Mouse (Mus musculus) embryonic facial prominence, embryonic 13.5 days (tissue): ENCODE results near the gene Decr2. TPM values are rescaled to one million over a fixed set of nuclear protein-coding genes. Genes with fewer than 3 reads are reported as not detected.
"Not testable (repeated sequence)": the region's sequence is repeated elsewhere in the genome, so short reads cannot be mapped to it uniquely, and the experiment has no call there.

Experiments used
- ATAC-seq: fragments of 200-750 bp; cut with Nextera tagmentation; 2 replicates; pipeline ENCODE4 v1.8.0; 2017; ENCODE audit warnings: low read depth; ENCODE audit not compliant: insufficient number of reproducible peaks, insufficient read depth, low FRiP score, low TSS enrichment
- H3K27ac ChIP-seq: fragments of 300-500 bp; sonication (generic); 2 replicates; pipeline ENCODE4 v1.5.1; 2015; ENCODE audit warnings: moderate library complexity, mild to moderate bottlenecking, inconsistent platforms
- H3K27me3 ChIP-seq: fragments of 300-500 bp; sonication (generic); 2 replicates; pipeline ENCODE4 v1.6.1; 2015; ENCODE audit warnings: mild to moderate bottlenecking, inconsistent platforms
- H3K36me3 ChIP-seq: fragments of 300-500 bp; sonication (generic); 2 replicates; pipeline ENCODE4 v1.6.1; 2015; ENCODE audit warnings: mild to moderate bottlenecking, inconsistent platforms
- H3K4me1 ChIP-seq: fragments of 300-500 bp; sonication (generic); 2 replicates; pipeline ENCODE4 v1.6.1; 2015; ENCODE audit warnings: inconsistent platforms
- H3K4me2 ChIP-seq: fragments of 300-500 bp; sonication (generic); 2 replicates; pipeline ENCODE4 v1.6.1; 2015; ENCODE audit warnings: moderate library complexity, mild to moderate bottlenecking, inconsistent platforms
- H3K4me3 ChIP-seq: fragments of 300-500 bp; sonication (generic); 2 replicates; pipeline ENCODE4 v1.5.1; 2015; ENCODE audit warnings: mild to moderate bottlenecking, inconsistent platforms
- H3K9ac ChIP-seq: fragments of 300-500 bp; sonication (generic); 2 replicates; pipeline ENCODE4 v1.6.1; 2015; ENCODE audit warnings: mild to moderate bottlenecking, inconsistent platforms
- H3K9me3 ChIP-seq: fragments of 300-500 bp; sonication (generic); 2 replicates; pipeline ENCODE4 v1.6.1; 2016; ENCODE audit warnings: inconsistent platforms
- WGBS: fragments of 180-500 bp; shearing (Covaris S2); methylation state at CpG from one replicate; pipeline ENCODE4 v1.1.7; 2015; ENCODE audit warnings: mixed read lengths; 5-methylcytosine and 5-hydroxymethylcytosine counted together
- polyA plus RNA-seq: library from polyadenylated mRNA; unstranded; fragments of >200 nt; fragmentation: Nextera tagmentation; extraction: Ambion mirVana; gene quantifications from 2 replicates; pipeline ENCODE4 v1.2.1, GENCODE M21; 2015

The Decr2 gene
- polyA plus RNA-seq, 1 experiment from 2014 or later, result 44.9 TPM

DNA sequence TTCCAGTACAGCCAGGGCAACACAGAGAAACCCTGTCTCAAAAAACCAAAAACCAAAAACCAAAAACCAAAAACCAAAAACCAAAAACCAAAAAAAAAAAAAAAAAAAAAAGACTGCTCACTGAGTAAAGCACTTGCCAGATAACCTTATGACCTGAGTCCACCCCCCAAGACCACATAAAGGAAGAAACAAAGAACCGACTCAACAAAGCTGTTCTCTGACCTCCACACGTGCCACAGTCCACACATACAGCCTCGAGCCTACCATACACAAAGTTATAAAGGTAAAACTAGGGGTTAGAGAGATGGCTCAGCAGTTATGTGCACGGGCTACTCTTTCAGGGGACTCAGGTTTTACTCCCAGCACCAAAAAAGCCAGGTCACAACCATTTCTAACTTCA, 37.4 kb downstream of the Decr2 start:
- H3K9ac ChIP-seq, result no peak overlapping the region
- 92% methylated on average over 4 of the region's 4 CpGs for WGBS
- no peak overlapping the region for H3K4me3 ChIP-seq
- H3K27me3 ChIP-seq, result no peaks in the 10 kb centered on the region
- peaks cover 7% of the 10 kb centered on the region for H3K4me1 ChIP-seq
- no peak overlapping the region for H3K27ac ChIP-seq
- peaks cover 37% of the 10 kb centered on the region for H3K36me3 ChIP-seq
- H3K9me3 ChIP-seq, result no peaks in the 10 kb centered on the region
- ATAC-seq, result no peak
- H3K4me2 ChIP-seq, result no peak overlapping the region

DNA sequence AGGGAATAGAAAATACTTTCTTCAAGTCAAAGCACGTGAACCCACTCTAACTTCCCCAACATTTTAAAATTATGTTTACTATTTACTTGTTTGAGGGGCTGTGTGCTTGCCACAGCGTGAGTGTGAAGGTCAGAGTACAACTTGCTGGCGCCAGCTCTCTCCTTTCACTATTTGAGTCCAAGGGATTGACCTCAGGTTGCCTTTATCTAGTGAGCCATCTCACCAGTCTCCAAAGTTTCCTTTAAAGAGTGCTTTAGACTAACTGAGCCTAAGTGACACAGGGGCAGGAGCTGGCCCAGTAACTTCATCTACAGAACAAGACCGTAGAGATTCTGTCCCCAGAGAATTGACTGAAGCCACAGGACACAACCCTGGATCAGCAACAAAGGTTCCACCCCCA, 38.1 kb downstream of the Decr2 start:
- WGBS, result 85% methylated on average over 4 of the region's 4 CpGs
- ATAC-seq, result no peak
- H3K4me1 ChIP-seq, result peaks cover 7% of the 10 kb centered on the region
- no peak overlapping the region for H3K27ac ChIP-seq
- H3K4me2 ChIP-seq, result no peak overlapping the region
- H3K9ac ChIP-seq, result no peak overlapping the region
- no peak overlapping the region for H3K4me3 ChIP-seq
- peaks cover 30% of the 10 kb centered on the region for H3K36me3 ChIP-seq
- H3K27me3 ChIP-seq, result no peaks in the 10 kb centered on the region
- H3K9me3 ChIP-seq, result no peaks in the 10 kb centered on the region

DNA sequence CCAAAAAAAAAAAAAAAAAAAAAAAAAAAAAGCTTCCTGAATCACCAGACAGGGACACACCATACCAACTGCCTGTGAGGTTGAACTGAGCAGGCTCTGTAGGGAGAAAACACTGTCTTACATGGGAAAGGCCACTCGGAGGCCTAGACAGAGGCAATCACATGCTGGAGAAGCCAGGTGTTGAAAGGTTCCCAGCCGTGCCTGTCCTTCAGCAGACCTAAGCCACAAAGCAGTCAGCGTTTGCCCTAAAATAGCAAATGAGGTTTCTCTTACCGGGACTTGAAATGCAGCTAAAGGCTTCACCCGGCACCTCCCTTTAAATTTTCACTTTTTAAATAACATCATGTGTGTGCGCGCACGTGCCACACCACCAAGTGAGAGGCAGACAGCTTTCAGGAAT, 42.0 kb downstream of the Decr2 start:
- peaks cover 5% of the 10 kb centered on the region; the same call in 1 of the 2 replicates for H3K4me1 ChIP-seq
- 91% methylated on average over 8 of the region's 8 CpGs for WGBS
- H3K4me2 ChIP-seq, result no peak overlapping the region
- H3K9me3 ChIP-seq, result no peaks in the 10 kb centered on the region
- 0 out of 2 replicates have a peak, but pooled peaks cover 7% of the 10 kb centered on the region for H3K36me3 ChIP-seq
- H3K27me3 ChIP-seq, result no peaks in the 10 kb centered on the region
- no peak overlapping the region for H3K9ac ChIP-seq
- no peak overlapping the region for H3K4me3 ChIP-seq
- ATAC-seq, result no peak
- H3K27ac ChIP-seq, result no peak overlapping the region

DNA sequence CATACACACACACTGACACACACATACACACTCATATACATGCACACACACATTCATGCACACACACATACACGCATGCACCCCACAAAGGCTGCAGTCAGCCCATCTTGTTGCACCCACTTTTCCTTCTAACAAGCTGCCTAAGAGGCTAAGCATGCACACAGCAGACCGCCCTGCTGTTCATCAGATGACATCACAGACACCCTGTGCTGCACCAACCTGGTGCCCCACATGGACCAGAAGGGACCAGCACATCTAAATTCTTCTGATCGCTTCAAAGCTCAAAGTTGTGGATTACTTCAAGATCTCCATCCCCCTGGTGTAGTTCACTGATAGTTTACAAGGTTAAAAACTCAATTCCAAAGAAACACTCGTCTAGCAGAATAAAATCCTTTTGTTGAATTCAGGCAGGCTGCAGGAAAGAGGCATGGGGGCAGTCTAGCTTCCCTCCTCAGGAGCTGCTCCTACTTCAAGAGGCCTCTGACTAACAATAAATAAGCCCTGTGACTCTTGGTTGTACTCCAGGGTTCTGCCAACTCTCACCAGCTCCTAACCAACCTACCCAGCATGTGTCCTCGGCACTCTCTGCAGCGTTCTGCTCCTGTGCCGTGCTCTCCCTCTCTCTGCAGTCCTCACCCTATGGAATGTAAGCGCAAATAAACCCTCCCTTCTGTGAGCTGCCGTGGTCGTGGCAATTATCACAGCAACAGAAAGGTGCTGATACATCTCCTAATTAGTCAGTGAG, 43.7 kb downstream of the Decr2 start:
- peaks cover 11% of the 10 kb centered on the region; the same call in 1 of the 2 replicates for H3K4me1 ChIP-seq
- no peak overlapping the region for H3K27ac ChIP-seq
- no peak for ATAC-seq
- H3K9ac ChIP-seq, result no peak overlapping the region
- H3K4me3 ChIP-seq, result no peak overlapping the region
- H3K27me3 ChIP-seq, result no peaks in the 10 kb centered on the region
- no peaks in the 10 kb centered on the region for H3K9me3 ChIP-seq
- 62% methylated on average over 10 of the region's 10 CpGs for WGBS
- no peak overlapping the region for H3K4me2 ChIP-seq
- H3K36me3 ChIP-seq, result 0 out of 2 replicates have a peak, but pooled peaks cover 3% of the 10 kb centered on the region

DNA sequence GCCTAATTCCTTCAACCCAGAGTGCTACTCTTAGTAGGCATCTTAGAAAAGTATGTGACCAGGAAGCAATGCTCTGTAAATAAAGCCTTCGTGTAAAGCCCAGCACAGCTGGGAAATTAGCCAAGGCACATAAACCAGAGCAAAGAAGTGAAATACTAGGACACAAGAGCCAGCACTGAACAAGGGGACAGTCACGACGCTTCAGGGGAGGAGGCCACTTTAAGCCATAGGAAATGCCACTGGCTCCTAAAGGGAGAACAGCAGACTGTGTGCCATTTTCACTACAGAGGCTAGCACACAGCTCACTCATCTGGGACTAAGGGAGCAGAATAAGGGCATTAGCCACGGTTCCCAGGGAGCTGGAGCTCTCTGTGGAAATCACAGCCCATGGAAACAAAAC, 44.9 kb downstream of the Decr2 start:
- no peaks in the 10 kb centered on the region for H3K9me3 ChIP-seq
- 0 out of 2 replicates have a peak, but pooled peaks cover 3% of the 10 kb centered on the region for H3K36me3 ChIP-seq
- peaks cover 11% of the 10 kb centered on the region; the same call in 1 of the 2 replicates for H3K4me1 ChIP-seq
- no peak for ATAC-seq
- no peak overlapping the region for H3K4me2 ChIP-seq
- H3K27me3 ChIP-seq, result no peaks in the 10 kb centered on the region
- no peak overlapping the region for H3K4me3 ChIP-seq
- 0 out of 2 replicates have a peak overlapping the region, but pooled peaks have one; percentile 2 for H3K9ac ChIP-seq
- 47% methylated on average over 4 of the region's 4 CpGs for WGBS
- no peak overlapping the region for H3K27ac ChIP-seq

DNA sequence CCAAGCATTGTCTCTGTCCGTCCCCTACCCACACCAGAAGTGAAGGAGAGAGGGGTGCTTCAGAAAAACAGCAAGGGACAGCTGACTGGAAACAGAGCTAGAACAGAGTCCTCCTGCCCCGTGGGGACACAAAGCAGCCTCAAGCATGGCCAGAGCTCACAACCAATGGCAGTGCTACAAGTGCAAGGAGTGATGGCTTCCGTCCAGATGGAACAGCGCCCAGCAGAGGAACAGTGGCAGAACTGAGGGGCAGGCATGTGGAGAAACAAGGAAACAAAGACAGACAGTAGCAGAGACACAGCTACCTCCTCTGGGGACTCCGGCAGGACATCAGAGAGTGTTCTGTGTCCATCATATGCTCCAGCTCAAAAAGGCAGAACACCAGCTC, 46.9 kb downstream of the Decr2 start:
- H3K27ac ChIP-seq, result peak overlapping the region; percentile 44
- H3K27me3 ChIP-seq, result no peaks in the 10 kb centered on the region
- H3K4me2 ChIP-seq, result no peak overlapping the region

DNA sequence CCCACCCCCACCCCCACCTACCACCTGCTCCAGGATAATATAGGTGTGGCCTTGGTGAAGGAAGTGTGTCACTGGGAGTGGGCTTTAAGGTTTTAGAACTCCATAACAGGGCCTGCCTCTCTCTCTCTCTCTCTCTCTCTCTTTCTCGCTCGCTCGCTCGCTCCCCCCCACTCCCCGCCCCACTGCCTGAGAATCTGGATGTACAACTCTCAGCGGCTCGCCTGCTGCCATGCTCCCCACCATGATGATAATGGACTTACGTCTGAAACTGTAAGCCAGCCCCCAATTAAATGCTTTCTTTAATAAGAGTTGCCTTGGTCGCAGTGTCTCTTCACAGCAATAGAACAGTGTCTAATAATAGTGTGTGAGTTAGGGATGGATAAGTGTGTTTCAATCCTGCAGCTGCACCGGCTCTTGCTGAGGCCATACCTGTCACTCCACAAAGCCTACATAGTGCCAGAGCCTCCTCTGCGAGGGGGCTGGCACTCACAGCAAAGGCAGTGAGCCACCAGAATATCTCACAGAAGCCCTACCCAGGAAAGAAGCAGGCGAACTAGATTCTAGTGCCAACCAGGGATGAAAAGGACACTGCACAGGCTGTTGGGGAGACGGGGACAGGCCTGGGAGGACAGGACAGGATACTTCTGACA, 47.4 kb downstream of the Decr2 start:
- Histone ChIP-seq H3K27ac (peak overlapping the region; percentile 44), H3K9ac (peak overlapping the region; percentile 54; the same call in 1 of the 2 replicates), H3K4me3 (no peak overlapping the region), H3K4me2 (no peak overlapping the region), H3K36me3 (no peaks in the 10 kb centered on the region), H3K4me1 (peaks cover 11% of the 10 kb centered on the region; the same call in 1 of the 2 replicates), H3K9me3 (no peaks in the 10 kb centered on the region), H3K27me3 (no peaks in the 10 kb centered on the region)
- no peak for ATAC-seq
- WGBS, result 82% methylated on average over 13 of the region's 13 CpGs

More for the DNA sequence above, 46.9 kb downstream of the Decr2 start:
- Histone ChIP-seq H3K4me1 (peaks cover 11% of the 10 kb centered on the region; the same call in 1 of the 2 replicates), H3K9me3 (no peaks in the 10 kb centered on the region), H3K9ac (peak overlapping the region; percentile 54; the same call in 1 of the 2 replicates), H3K36me3 (0 out of 2 replicates have a peak, but pooled peaks cover under 1% of the 10 kb centered on the region), H3K4me3 (no peak overlapping the region)
- ATAC-seq, result no peak
- 69% methylated on average over 5 of the region's 5 CpGs for WGBS

DNA sequence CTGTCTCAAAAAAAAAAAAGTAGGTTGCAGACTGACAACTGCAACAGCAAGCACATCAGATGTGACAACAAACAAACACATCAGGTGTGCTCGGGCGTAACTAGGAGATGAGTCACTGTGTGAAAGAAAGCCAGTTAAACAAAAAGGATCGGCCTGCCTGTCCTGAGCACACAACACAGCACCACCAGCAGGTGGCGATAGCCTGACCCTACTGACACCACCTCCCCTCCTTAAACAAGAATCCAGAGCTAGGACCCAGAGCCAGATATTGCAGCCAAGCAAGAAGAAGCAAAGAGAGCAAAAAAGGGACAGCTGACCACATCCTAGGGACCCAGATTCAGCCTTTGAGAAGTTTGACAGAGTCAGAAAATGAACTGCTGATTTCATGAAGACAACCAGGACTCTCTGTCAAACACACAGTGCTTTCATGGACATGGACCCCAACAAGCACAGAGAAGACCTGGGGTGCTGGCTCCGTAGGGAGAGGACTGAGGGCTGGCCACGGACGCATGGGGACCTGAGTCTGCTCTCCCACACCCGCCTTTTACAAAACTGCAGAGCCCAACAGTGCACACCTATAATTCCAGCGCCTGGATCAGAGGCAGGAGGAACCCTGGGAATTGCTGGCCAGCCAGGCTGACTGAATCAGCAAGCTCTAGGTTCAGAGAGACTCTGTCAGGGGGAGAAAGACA, 48.9 kb downstream of the Decr2 start:
- no peaks in the 10 kb centered on the region for H3K9me3 ChIP-seq
- H3K4me2 ChIP-seq, result no peak overlapping the region
- peaks cover 11% of the 10 kb centered on the region; the same call in 1 of the 2 replicates for H3K4me1 ChIP-seq
- no peak overlapping the region for H3K9ac ChIP-seq
- no peak overlapping the region for H3K27ac ChIP-seq
- no peak for ATAC-seq
- WGBS, result 47% methylated on average over 9 of the region's 9 CpGs
- H3K36me3 ChIP-seq, result peaks cover 3% of the 10 kb centered on the region
- H3K27me3 ChIP-seq, result no peaks in the 10 kb centered on the region
- H3K4me3 ChIP-seq, result no peak overlapping the region

DNA sequence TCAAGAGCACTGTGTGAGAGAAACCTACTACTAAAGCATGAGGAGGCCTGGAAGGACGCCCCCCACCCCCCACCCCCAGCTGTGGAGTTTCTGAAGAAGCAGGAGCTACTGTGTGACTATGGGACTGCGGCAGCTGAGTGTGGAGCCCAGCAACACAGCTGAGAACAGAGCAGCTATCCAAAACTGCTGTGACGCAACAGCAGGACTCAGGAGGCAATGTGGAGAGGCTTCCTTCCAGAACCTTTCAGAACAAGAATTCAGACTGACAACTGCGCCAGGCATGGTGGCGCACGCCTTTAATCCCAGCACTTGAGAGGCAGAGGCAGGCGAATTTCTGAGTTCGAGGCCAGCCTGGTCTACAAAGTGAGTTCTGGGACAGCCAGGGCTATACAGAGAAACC, 49.4 kb downstream of the Decr2 start:
- 86% methylated on average over 8 of the region's 8 CpGs for WGBS
- not testable (repeated sequence) for H3K4me3 ChIP-seq, H3K27ac ChIP-seq, H3K4me2 ChIP-seq, H3K9me3 ChIP-seq, H3K27me3 ChIP-seq, H3K9ac ChIP-seq, H3K36me3 ChIP-seq, ATAC-seq
- peaks cover 11% of the 10 kb centered on the region; the same call in 1 of the 2 replicates for H3K4me1 ChIP-seq

DNA sequence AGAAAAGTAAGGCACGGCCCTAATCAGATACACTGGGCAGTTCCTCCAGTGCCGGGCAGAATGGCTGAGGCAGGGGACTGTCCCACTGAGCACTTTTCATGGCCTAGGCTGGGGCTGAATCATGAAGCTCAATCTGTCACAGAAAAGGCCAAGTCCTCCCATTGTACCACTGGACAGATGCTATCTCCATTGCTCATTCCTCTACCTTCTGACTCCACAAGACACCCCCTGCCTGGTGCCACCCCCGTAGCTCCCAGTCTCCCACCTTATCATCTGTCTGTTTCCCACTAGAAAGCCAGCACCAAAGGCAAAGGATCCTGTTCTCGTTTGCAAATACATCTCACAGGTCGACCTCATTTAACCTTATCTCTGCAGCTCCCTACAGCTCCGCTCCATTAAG, 58.1 kb downstream of the Decr2 start:
- ATAC-seq, result no peak
- H3K4me3 ChIP-seq, result no peak overlapping the region
- H3K27ac ChIP-seq, result no peak overlapping the region
- no peaks in the 10 kb centered on the region for H3K27me3 ChIP-seq
- no peak overlapping the region for H3K4me2 ChIP-seq
- no peak overlapping the region for H3K9ac ChIP-seq
- H3K4me1 ChIP-seq, result no peaks in the 10 kb centered on the region
- WGBS, result 84% methylated on average over 6 of the region's 6 CpGs
- no peaks in the 10 kb centered on the region for H3K9me3 ChIP-seq
- H3K36me3 ChIP-seq, result peaks cover 48% of the 10 kb centered on the region

DNA sequence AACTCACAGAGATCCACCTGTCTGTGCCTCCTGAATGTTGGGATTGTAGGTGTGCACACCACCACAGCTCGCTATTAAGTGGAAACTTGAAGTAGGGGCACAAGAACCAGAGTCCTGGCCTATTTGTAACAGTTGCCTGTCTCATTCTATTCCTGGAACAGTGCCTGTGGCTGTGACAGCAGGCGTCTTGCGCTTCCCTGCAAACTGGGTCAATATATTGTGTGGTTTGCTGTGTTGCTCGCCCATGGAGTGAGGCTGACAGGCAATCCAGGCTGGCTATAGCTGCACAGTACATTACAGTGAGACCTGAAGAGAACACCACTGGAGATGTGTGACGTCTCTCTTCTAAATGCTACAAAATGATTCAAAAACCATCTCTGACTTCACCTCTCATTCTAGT, 58.6 kb downstream of the Decr2 start:
- no peaks in the 10 kb centered on the region for H3K27me3 ChIP-seq
- no peaks in the 10 kb centered on the region for H3K4me1 ChIP-seq
- peaks cover 50% of the 10 kb centered on the region for H3K36me3 ChIP-seq

More for the DNA sequence above, 58.6 kb downstream of the Decr2 start:
- no peak overlapping the region for H3K4me2 ChIP-seq
- H3K9ac ChIP-seq, result no peak overlapping the region
- ATAC-seq, result no peak
- H3K27ac ChIP-seq, result no peak overlapping the region
- no peaks in the 10 kb centered on the region for H3K9me3 ChIP-seq
- no peak overlapping the region for H3K4me3 ChIP-seq
- WGBS, result 96% methylated on average over 5 of the region's 5 CpGs
